Mouse (Mus musculus) embryonic facial prominence, embryonic 10.5 days (tissue): ENCODE measurements around the gene Klrg2. TPM values are rescaled to one million over a fixed set of nuclear protein-coding genes. Genes with fewer than 3 reads are reported as not detected.
"Not testable (repeated sequence)": the region's sequence is repeated elsewhere in the genome, so short reads cannot be mapped to it uniquely, and the experiment has no call there.

Experiments
- DNase-seq: peaks from one replicate; pipeline ENCODE4 v3.0.0-alpha.2; 2017; ENCODE audit warnings: low spot score
- H3K27ac ChIP-seq: fragments of 300-500 bp; sonication (generic); replicated peaks from 2 replicates; pipeline ENCODE4 v1.5.1; 2016; ENCODE audit warnings: mild to moderate bottlenecking
- H3K27me3 ChIP-seq: fragments of 300-500 bp; sonication (generic); replicated peaks from 2 replicates; pipeline ENCODE4 v1.6.1; 2016; ENCODE audit warnings: low read depth, mild to moderate bottlenecking; ENCODE audit not compliant: poor library complexity, severe bottlenecking
- H3K36me3 ChIP-seq: fragments of 300-500 bp; sonication (generic); replicated peaks from 2 replicates; pipeline ENCODE4 v1.6.1; 2016; ENCODE audit warnings: mild to moderate bottlenecking, moderate library complexity
- H3K4me1 ChIP-seq: fragments of 300-500 bp; sonication (generic); 2 replicates; pipeline ENCODE4 v1.6.1; 2016
- H3K4me3 ChIP-seq: fragments of 300-500 bp; sonication (generic); 2 replicates; pipeline ENCODE4 v1.5.1; 2016; ENCODE audit warnings: mild to moderate bottlenecking, moderate library complexity
- H3K9me3 ChIP-seq: fragments of 300-500 bp; sonication (generic); 2 replicates; pipeline ENCODE4 v1.6.1; 2016; ENCODE audit warnings: mild to moderate bottlenecking
- WGBS: fragments of 180-500 bp; shearing (Covaris S2); methylation state at CpG from one replicate; pipeline ENCODE4 v1.1.7; 2016; 5-methylcytosine and 5-hydroxymethylcytosine counted together
- polyA plus RNA-seq: library from polyadenylated mRNA; unstranded; fragments of >200 nt; fragmentation: Nextera tagmentation; extraction: Ambion mirVana; gene quantifications from 2 replicates; pipeline ENCODE4 v1.2.1, GENCODE M21; 2016

The Klrg2 gene
- 0.06 TPM in 1 of 2 replicates, not detected in the other for polyA plus RNA-seq

DNA sequence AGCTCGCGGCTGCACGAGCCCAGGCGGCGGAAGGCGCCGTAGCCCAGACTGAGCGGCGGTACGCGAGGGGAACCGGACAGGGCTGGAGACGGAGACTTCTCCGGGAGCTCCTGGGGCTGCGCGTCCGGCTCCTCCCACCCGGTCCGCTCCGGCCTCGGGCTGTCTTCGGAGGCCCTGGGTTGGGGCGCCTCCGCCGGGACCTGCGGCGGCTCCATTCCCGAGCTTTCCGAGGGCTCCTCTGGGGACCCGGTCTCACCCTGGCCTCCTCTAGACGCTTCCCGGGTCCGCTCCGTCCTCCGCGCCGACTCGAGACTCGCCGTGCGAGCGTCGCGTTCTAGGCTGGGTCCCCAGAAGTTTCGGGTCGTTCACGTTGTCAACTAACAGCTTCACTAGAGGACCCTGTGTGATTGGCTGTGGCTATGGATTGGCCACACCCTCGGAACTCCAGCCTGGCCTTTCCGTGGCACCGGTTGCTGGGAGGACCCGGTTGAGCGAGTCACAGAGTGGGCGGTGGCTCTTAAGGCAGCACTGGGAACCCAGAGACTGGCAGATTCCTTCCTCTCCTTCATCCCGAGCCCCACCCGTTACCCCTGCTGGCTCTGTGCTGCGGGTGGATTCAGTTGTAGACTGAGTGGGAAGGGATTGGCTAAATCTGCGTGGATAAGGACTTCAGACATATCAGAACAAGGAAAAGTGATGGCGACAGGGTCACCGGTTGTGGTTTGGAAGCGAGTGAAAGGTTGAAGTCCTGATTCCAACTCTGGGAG is at the start of gene Klrg2:
TSS of gene Klrg2 (minus strand) at position 391 of the 767 bp plus-strand sequence.
- DNase-seq = peak; percentile 69
- peaks cover 19% of the 10 kb centered on the region for H3K4me1 ChIP-seq
- no peaks in the 10 kb centered on the region for H3K9me3 ChIP-seq
- 2% methylated on average over 60 of the region's 60 CpGs for WGBS
- H3K27me3 ChIP-seq = peaks cover 97% of the 10 kb centered on the region
- H3K4me3 ChIP-seq = peak within 1 kb of the TSS; percentile 68
- H3K27ac ChIP-seq = no peak within 1 kb of the TSS; the same call in 1 of the 2 replicates
- H3K36me3 ChIP-seq = no peaks in the 10 kb centered on the region

DNA sequence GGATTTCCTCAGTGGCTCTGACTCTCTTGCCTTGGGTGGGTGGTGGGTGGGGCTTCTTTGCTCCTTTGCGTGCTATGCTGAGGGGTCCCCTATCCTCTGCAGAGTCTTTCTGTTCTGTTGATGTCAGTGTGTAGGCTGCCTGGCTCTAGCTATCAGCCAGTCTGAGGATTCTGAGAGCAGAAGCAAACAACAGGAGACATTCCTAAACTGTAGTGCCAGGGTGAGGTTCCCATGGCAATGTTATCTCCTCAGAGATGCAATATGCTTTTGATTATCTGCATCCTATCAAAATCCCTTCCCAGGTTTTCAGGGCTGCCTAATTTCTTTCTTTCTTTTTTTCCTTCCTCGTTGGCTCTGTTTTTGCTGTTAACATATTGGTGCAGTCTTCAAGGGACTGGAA is 45.5 kb upstream of the Klrg2 start:
- Histone ChIP-seq H3K27me3 (no peaks in the 10 kb centered on the region), H3K27ac (no peak overlapping the region), H3K4me1 (peaks cover 4% of the 10 kb centered on the region; the same call in 1 of the 2 replicates), H3K9me3 (no peaks in the 10 kb centered on the region), H3K4me3 (no peak overlapping the region), H3K36me3 (peaks cover 11% of the 10 kb centered on the region)
- WGBS = 69% methylated on average over 2 of the region's 2 CpGs
- no peak for DNase-seq

DNA sequence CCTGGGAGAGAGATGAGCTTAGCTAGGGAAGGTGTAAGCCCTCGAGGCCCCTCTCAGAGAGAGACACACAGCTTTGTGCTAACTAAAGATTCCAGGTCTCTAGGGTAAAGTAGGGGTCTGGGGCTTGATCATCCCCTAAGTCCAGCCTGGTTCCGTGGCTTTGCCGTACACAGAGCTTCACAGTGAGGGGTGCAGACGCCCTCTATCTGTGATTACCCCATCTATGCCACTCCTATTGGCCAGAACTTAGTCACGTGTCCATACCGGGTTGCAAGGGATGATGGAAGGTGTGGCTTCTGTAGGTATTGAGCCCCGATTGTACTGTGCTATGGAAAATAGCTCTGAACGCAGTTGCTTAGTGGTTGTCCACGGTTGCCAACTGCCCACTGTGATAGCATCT is 40.6 kb upstream of the Klrg2 start:
- Histone ChIP-seq H3K4me1 (peaks cover 3% of the 10 kb centered on the region; the same call in 1 of the 2 replicates), H3K27ac (no peak overlapping the region), H3K27me3 (no peaks in the 10 kb centered on the region), H3K9me3 (no peaks in the 10 kb centered on the region), H3K36me3 (no peaks in the 10 kb centered on the region), H3K4me3 (no peak overlapping the region)
- no peak for DNase-seq
- WGBS = 70% methylated on average over 9 of the region's 9 CpGs

DNA sequence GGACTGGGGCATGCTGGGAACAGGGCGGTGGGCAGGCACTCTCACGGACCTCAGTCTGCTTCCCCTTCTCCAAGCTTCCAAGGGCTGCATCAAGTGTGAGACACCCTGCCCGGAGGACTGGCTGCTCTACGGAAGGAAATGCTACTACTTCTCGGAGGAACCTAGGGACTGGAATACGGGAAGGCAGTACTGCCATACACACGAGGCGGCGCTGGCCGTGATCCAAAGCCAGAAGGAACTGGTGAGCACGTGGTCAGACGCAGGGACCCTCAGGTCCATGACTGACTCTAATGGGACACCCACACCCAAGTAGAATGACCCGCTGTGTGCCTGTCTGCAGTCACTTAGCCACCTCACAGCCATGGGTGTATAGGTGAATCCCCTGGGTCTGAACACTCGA is 39.7 kb upstream of the Klrg2 start:
- Histone ChIP-seq H3K9me3 (no peaks in the 10 kb centered on the region), H3K4me3 (no peak overlapping the region), H3K36me3 (no peaks in the 10 kb centered on the region), H3K4me1 (no peaks in the 10 kb centered on the region), H3K27me3 (no peaks in the 10 kb centered on the region), H3K27ac (no peak overlapping the region)
- 81% methylated on average over 14 of the region's 14 CpGs for WGBS
- DNase-seq = no peak

DNA sequence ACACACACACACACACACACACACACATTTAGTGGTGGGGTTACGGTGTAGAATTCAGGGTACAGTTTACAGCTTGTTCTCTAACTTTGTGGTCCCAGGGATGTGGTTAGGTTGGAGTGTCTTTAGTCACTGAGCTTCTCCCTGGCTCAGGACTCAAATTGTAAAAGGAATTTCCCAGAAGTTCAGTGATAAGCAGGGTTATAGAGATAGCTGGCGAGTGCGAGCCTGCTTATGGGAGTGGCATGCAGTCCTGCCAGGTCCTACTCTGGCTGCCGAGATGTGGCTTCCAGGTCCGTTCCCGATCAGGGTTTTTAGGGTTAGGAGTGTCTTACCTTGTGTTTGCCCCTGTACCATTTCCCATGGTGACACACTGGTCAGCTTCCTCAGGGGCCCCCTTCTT is 39.2 kb upstream of the Klrg2 start:
- 92% methylated on average over 6 of the region's 6 CpGs for WGBS
- H3K27me3 ChIP-seq = no peaks in the 10 kb centered on the region
- no peaks in the 10 kb centered on the region for H3K36me3 ChIP-seq
- H3K27ac ChIP-seq = no peak overlapping the region
- H3K4me3 ChIP-seq = no peak overlapping the region
- no peaks in the 10 kb centered on the region for H3K9me3 ChIP-seq
- H3K4me1 ChIP-seq = no peaks in the 10 kb centered on the region
- no peak for DNase-seq

DNA sequence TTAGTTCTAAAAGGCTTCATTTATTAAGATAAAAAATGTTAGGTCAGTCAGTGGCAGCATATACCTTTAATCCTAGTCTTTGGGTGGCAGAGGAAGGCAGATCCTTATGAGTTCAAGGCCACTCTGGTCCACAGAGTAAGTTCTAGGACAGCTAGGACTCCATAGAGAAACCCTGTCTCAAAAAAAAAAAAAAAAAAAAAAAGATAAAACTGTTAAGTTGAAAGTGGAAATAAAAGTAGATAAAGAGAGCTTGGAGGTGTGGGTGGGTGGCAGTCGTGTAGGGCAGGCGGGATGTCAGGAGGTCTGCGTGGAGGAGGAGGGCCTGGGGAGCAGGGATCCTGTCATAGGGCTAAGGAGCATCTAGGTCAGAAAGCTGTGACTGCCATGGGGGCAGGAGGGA is 35.0 kb upstream of the Klrg2 start:
- no peak overlapping the region for H3K27ac ChIP-seq
- 90% methylated on average over 3 of the region's 3 CpGs for WGBS
- H3K4me1 ChIP-seq = no peaks in the 10 kb centered on the region
- H3K27me3 ChIP-seq = peaks cover 2% of the 10 kb centered on the region; the same call in 1 of the 2 replicates
- H3K9me3 ChIP-seq = no peaks in the 10 kb centered on the region
- H3K4me3 ChIP-seq = no peak overlapping the region
- DNase-seq = no peak
- H3K36me3 ChIP-seq = no peaks in the 10 kb centered on the region

DNA sequence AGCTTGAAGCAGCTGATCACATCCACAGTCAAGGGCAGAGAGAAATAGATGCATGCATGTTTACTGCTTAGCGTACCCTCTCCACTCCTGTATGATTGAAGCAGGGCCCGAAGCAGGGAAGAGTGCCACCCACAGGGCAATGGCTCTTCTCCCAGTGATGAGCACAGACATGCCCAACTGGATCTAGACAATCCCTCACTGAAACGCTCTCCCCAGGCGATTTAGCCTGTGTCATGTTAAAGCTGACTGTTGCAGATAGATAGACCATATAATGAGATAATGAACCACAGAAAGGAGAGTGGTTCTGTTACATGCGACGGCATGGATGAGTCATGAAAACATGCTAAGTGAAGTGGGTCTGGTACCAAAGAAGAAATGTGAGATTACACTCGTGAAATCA is 34.2 kb upstream of the Klrg2 start:
- Histone ChIP-seq H3K4me1 (no peaks in the 10 kb centered on the region), H3K27me3 (peaks cover 6% of the 10 kb centered on the region; the same call in 1 of the 2 replicates), H3K9me3 (no peaks in the 10 kb centered on the region), H3K36me3 (no peaks in the 10 kb centered on the region), H3K27ac (no peak overlapping the region), H3K4me3 (no peak overlapping the region)
- DNase-seq = no peak
- 84% methylated on average over 7 of the region's 7 CpGs for WGBS

DNA sequence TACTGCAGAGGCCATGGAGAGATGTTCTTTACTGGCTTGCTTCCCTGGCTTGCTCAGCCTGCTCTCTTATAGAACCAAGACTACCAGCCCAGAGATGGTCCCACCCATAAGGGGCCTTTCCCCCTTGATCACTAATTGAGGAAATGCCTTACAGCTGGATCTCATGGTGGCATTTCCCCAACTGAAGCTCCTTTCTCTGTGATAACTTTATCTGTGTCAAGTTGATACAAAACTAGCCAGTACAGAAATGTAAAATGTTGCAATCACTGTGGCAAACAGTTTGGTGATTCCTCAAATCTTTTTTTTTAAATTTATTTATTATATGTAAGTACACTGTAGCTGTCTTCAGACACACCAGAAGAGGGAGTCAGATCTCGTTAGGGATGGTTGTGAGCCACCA is 33.4 kb upstream of the Klrg2 start:
- H3K36me3 ChIP-seq, H3K27ac ChIP-seq, DNase-seq, H3K4me3 ChIP-seq, H3K4me1 ChIP-seq, H3K9me3 ChIP-seq: not testable (repeated sequence)
- H3K27me3 ChIP-seq = peaks cover 13% of the 10 kb centered on the region
- 81% methylated on average over 1 of the region's 1 CpGs for WGBS

DNA sequence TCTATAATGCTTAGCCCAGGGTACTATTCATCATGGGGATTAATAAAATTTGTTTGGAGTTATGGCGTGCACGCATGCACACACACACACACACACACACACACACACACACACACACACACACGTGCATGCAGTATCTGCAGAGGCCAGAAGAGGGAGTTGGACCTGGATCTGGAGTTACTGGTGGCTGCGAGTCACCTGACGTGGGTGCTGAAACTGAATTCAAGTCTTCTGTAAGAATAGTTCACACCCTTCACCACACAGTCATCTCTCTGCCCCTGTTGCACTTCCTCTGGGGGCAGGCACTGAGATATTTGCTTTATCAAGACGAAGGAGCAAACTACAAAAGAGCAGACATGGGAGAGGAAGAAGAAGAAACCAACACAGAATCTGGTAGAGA is 32.5 kb upstream of the Klrg2 start:
- Histone ChIP-seq H3K9me3 (no peaks in the 10 kb centered on the region), H3K27ac (no peak overlapping the region), H3K36me3 (no peaks in the 10 kb centered on the region), H3K4me3 (no peak overlapping the region), H3K4me1 (no peaks in the 10 kb centered on the region), H3K27me3 (peaks cover 22% of the 10 kb centered on the region)
- 68% methylated on average over 6 of the region's 6 CpGs for WGBS
- no peak for DNase-seq

DNA sequence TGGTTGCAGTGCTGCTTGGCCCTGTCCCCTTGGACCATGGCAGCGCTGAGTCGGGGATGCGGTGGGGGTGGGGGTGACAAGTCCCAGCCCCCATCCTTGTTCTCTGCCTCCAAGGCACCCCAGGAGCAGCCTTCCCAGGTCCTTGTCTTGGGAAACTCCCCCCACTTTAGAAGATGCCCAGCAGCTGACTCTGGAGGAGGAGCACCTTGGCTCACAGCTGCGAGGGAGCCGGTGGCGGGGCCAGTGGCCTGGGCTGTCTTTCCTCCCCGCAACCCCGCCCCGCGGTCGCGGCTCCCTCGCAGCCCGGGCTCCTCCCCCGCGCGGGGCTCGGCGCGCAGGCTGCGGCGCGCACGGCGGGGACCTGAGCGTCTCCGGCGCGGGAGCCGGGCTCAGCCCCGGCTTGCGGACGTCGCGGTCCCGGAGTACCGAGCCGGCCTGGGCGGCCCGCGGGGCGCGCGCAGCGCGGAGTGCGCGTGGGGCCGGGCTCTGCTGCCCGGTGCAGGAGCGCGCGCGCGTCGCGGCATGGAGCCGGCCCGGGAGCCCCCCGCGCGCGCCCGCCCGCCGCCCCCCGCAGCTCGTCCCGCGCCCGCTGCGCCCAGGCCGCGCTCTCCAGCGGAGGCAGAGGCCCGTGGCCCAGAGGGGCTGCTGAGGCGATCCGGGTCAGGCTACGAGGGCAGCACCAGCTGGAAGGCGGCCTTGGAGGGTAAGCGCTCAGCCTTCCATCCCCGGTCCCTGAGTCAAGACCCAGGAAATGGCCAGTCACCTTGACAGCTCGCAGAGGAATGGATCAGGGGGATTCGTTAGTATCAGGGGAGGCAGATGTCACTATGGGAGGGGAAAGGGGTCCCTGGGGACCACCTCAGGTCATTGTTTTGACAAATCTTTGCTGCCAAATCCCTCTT is 25.9 kb upstream of the Klrg2 start, which contains the start of gene Clec2l:
TSS of gene Clec2l (plus strand) at position 356 of the 902 bp plus-strand sequence.
- Histone ChIP-seq H3K4me3 (peak within 1 kb of the TSS; percentile 71), H3K27me3 (peaks cover 74% of the 10 kb centered on the region), H3K4me1 (peaks cover 19% of the 10 kb centered on the region), H3K36me3 (no peaks in the 10 kb centered on the region), H3K27ac (peak within 1 kb of the TSS; percentile 77), H3K9me3 (no peaks in the 10 kb centered on the region)
- peak; percentile 70 for DNase-seq
- 2% methylated on average over 84 of the region's 84 CpGs for WGBS

DNA sequence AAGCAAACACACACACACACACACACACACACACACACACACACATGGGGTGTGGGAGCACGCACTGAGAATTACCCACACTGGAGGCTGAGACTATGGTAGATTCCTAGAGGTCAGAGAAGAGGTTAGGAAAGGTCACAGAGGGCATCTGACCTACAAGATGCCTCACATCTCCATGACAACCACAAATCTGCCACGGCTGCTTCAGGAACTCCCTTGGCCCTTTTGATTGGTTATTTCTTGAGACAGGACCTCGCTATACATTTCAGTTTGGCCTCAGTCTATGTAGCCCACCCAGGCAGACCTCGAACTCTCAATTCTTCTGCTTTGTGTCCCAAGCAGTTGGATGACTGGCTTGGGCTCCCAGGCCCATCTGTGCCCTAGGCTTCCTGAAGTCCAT is 24.6 kb upstream of the Klrg2 start:
- no peaks in the 10 kb centered on the region for H3K36me3 ChIP-seq
- no peak overlapping the region for H3K4me3 ChIP-seq
- H3K4me1 ChIP-seq = peaks cover 19% of the 10 kb centered on the region
- WGBS = 23% methylated on average over 4 of the region's 4 CpGs
- H3K27ac ChIP-seq = no peak overlapping the region
- DNase-seq = no peak
- H3K27me3 ChIP-seq = peaks cover 69% of the 10 kb centered on the region
- H3K9me3 ChIP-seq = no peaks in the 10 kb centered on the region

DNA sequence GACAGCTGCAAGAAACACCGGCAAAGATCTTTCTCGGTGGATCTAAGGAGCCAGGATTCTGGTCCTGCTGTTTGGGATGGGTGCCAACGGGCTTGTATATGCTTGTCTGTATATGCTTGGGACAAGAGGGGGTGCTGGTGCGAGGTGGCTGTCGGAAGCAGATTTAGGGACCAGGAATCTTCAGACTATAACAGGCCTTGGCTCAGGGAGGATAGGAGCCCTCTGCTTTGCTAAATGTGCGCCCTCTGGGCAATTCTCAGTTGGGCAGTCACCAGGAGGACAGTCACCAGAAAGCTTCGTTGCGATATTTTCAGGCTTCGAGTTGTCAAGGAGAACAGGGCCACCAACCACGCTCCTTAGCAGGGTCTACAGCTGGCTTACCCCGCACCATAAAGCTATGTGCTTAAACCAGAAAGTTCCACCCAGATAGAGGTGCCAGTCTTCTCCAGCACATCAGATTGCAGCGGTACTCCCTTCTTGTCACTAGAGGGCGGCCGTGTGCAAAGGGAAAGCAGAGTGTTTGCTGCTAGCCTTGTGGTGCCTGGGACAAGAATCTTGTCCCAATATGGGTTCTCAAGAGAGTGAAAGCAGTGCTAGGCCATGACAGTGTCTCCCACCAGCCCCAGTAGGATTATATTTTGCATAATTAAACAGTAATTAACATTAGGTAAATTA is 13.4 kb upstream of the Klrg2 start:
- Histone ChIP-seq H3K27ac (no peak overlapping the region), H3K4me3 (no peak overlapping the region), H3K9me3 (no peaks in the 10 kb centered on the region), H3K27me3 (0 out of 2 replicates have a peak, but pooled peaks cover 3% of the 10 kb centered on the region), H3K4me1 (no peaks in the 10 kb centered on the region), H3K36me3 (no peaks in the 10 kb centered on the region)
- 44% methylated on average over 14 of the region's 14 CpGs for WGBS
- DNase-seq = peak; percentile 71
